Mouse (Mus musculus): ENCODE measurements around the gene Plcg2.
A peak's percentile ranks its signal among the peaks of the same experiment; 100 is the strongest.

Gene Plcg2

DNA sequence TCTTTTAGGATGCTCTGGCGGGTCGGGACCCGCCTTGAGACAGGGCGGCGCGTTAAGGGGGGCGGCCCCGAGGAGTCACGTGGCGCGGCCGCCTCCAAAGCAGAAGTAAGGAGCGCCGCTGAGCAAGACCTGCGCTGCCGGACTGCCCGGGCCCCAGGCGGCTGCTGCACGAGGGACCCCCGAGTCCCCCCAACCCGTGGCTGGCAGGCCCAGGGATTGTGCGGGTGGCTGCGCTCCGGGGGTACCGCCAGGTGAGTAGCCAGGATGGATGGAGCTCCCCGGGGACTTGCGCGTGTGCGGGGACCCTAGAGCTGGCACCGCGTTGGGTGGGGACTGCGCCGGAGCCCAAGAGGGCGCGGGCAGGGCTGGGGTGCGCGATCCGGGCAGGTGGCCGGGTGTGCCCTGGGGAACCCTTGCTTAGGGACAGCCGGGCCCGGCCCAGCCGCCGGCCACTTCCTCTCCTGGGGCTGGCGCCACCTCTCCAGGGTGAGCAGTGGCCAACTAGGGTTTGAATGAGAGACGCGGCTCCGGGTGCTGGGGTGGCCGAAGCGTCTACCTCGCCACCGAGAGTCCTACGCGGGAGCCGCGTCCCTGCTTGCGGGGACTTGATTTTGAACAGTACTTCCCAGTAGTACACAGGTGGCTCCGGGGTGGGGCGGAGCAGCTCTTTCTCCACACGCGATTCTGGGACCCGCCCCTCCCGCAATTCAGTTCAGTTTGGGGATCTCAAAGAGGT is at the start of gene Plcg2:
Gene Plcg2 (plus strand): TSS at position 113 of the 736 bp plus-strand sequence.
- peak; percentile 47 for DNase-seq

DNA sequence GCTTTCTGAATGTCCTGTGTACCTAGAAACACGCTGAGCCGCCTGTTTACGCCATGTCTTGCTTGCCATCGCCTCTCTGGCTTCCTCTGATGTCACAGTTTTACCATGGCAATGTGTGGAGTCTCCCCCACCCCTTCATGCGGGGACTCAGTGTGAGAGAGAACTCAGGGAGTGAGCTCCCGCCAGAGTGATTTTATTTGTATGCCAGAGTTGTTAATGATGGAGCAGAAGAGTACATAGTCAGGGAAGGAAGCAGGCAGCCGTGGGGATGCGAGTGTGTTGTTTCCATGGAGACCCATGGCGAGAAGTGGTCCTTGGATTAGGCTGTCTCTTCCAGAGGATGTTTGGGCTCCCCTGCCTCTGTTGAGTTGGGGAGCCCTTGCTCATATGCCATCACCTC is 47.0 kb upstream of the Plcg2 start:
- DNase-seq: peak; percentile 78

DNA sequence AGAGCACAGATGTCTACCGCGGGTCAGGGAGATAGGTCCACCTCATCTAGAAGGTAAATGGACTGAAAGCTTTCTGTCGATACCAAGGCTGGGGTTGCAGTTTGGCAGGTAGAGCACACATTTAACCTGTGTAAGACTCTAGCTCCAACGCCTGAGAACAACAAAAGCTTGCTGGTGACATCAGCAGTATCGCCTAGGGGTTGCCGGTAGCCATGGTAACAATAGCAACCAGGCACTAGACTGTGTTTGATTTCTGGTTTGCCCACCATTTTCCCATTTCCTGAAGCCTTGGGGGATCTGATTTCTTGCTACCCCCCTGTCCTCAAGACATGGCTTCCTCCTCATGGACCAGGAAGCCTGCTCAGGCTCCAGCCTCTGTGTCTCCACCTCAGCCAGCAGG is 44.1 kb upstream of the Plcg2 start:
- DNase-seq: no peak

DNA sequence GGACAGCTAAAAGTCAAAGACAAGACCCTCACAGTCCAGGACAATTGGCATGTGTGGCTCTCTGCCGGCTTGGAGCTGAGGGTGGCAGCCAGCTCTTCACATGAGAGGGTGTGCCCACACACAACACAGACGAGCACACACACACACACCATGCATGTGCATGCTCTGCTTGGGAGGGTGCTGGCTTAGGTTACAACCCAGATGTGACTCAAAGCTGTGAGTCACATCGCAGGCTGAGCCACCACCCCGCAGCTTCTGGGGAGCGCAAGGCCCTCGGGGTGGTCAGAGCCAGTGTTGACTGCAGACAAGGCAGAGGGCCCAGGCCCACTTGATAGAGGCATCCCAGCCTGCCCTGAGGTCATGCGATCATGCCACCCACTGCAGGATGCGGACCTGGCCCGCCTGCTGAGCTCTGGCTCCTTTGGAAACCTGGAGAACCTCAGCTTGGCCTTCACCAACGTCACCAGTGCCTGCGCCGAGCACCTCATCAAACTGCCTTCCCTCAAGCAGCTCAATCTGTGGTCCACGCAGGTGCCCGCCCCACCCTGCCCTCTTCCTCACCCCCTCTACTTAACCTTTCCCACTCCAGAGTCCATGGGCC is 43.5 kb upstream of the Plcg2 start:
- DNase-seq: no peak

DNA sequence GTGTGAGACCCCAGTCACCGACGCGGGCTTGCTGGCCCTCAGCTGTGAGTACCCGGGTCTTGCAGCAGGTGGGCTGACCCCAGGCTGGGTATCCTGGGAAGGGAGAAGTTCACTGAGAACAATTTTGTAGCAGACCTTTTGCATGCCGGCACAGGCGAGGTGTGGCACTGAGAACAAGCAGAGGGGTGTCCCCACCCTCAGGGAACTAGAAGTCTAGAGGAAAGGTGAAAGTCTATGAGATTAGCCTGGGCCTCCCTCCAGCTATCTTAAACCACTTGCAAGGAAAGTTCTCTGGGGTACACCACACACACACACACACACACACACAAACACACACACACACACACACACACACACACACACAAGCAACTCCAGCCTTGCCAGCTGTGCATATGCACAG is 42.4 kb upstream of the Plcg2 start:
- no peak for DNase-seq

DNA sequence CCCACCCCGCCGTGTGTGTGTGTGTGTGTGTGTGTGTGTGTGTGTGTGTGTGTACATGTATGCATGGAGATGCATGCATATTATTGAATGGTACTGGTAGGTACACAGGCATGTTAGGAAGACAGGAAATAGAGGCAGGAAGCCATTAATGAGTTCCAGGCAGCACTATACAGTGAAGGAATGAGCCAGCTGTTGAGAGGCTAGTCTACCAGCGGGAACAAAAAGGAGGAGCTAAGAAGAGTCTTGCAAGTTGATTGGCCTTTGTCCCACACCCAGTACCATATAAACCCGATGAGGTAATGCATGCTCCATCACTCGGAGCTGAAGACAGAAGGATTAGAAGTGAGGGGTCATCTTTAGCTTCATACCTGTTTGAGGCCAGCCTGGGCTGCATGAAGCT is 39.7 kb upstream of the Plcg2 start:
- no peak for DNase-seq

DNA sequence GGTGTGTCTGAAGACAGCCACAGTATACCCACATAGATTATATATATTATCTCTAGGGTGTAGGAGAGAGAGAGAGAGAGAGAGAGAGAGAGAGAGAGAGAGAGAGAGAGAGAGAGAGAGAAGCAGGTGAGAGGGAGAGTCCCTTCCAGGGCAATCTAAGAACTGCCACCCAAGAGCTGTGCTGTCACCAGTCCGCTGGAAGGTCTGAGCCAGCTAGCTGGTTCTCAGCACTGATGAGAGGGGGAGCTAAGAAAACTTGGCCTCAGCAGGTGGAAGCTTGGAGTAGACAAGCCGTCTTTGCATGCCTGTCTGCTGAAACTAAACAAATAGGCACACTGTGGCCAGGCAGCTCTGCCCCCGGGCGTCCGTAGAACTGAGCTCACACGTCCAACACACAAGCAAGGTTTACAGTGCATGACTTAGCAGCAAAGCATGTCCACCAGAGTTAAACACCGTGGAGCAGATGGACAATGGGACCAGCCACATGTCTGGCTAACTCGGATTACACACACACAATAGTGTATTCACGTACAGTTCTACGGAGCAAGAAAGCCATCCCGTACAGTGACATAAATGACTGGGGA is 35.3 kb upstream of the Plcg2 start:
- no peak for DNase-seq

DNA sequence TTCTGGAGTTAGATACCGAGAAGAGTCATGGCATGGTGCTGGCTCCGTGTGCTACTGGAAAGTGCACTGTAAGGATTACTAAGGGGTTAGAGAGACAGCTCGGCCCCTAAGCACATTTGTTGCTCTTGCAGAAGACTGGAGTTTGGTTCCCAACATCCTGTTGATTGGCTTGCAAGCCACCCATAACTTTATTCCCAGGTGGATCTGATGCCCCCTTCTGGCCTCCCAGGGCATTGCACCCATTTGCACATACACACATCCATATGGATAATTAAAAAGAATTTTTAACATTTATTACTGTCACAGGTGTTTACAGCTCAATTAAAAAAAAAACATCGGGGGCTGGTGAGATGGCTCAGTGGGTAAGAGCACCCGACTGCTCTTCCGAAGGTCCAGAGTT is 33.6 kb upstream of the Plcg2 start:
- no peak for DNase-seq

DNA sequence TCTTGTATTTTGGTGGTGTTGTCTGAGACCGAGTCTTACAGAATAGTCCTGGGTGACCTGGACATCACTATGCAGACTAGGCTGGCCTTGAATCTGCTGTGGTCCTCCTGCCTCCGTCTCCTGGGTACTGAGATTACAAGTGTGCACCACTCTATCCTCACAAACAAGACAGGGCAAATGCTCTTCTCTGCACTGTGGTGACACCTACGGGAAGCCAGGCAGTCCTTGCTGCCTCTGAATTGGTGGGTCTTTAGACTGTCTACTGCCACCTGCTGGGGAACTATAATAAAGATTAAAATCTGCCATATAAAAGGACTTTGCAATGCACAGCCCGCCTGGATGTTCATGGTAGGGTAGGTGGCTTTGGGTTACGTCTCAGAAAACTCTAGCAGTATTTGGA is 32.8 kb upstream of the Plcg2 start:
- DNase-seq: peak; percentile 74

DNA sequence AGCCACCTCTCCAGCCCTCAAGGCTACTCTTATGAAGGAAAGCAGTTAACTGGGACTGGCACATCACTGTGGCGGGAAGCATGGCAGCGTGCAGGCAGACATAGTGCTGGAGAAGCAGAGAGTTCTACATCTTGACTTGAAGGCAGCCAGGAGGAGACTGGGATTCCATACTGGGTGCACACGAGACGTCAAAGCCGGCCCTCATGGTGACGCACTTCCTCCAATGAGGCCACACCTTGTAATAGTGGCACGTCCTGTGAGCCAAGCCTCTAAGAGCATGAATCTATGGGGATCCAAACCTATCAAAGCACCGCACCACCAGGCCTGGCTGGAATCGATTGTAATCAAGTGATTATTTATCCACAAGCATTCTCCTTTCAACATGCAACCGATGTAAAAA is 30.6 kb upstream of the Plcg2 start:
- no peak for DNase-seq

DNA sequence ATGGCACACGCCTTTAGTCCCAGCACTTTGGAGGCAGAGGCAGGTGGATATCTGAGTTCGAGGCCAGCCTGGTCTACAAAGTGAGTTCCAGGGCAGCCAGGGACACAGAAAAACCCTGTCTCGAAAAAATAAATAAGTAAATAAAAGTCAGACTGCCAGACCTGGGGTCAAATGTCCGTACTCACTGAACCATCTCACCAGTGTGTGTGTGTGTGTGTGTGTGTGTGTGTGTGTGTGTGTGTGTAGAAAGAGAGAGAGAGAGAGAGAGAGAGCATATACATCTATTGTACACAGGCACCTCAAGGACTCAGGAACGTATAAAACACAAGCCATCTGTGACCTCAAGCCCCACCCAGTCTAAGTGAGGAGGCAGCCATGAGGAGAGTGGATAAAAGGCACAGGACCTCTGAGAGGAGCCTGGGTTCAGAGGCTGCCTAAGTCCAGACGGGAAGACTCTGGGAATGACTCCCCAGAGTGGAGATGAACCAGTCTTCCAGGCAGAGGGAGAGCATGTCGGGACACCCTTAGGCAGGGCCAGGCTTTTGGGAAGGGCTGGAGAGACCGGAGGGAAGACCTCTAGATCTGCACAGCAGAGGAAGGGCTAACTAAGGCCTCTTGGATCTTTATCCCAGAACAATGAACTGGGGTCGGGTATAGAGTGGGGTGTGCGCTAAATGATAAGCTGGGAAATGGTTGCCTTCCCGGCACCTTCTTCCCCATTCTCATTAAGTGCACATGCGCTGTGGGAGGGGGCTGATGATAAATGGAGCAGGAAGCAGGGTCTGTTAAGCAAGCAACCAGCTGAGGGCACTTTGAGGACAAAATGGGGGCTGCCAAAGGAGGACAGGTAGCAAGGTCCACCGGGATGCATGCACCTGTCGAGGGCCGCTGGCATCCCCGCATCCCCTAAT is 28.4 kb upstream of the Plcg2 start:
- no peak for DNase-seq

DNA sequence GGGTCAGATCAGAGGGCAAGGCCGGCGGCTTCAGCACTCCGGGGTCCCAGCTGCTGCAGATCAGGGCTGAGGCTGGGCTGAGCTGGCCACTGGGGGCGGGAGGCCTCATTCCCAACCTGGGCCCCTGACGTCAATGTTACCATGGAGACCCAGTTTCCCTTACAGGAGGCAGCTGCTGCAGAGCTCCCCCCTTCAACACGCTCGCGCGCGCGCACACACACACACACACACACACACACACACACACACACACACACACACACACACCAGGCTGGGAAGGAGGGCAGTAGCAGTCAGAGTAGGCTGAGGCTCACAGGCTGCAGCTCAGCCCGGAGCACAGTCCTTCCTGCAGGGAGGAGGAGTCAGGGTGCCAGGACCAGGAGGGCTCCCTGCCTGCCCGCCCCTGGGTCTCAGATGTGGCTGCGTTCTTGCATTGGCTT is 27.7 kb upstream of the Plcg2 start:
- peak; percentile 90 for DNase-seq

DNA sequence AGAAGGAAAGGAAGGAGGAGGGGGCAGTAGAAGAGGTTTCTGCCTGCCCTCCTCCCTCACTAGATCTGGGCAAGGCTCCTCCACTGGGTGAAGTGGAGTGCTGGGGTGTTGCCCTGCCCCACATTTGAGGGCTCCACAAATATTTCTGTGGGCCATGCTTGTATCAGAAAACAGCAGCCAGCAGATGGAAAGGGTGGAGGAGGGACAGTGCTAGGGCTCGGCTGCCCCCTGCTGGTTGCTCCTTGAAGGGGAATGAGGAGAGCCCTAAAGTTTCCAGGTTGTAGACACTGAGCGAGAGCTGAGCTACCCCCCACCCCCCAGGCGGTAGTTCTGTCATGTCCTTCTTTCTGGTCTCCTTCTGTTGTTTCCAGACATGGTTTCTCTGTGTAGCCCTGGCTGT is 26.9 kb upstream of the Plcg2 start:
- DNase-seq: peak; percentile 58

DNA sequence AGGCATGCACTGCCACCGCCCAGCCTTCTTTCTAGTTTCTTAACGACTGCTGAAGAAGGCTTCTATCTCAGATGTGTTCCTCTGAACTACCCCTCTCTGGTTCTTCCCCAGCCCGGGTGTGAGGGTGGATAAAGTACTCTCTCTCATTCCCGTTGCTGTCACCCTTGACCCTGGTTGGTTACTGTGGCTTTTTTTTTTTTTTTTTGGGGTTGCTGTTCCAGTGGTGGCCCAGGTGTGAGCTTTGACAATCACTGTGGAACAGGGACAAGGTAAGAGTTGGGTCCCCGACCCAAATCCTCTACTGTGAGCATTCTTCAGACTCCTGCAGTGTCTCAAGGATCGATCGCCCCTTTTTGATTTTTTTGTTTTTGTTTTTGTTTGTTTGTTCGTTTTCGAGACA is 26.4 kb upstream of the Plcg2 start:
- DNase-seq: no peak

DNA sequence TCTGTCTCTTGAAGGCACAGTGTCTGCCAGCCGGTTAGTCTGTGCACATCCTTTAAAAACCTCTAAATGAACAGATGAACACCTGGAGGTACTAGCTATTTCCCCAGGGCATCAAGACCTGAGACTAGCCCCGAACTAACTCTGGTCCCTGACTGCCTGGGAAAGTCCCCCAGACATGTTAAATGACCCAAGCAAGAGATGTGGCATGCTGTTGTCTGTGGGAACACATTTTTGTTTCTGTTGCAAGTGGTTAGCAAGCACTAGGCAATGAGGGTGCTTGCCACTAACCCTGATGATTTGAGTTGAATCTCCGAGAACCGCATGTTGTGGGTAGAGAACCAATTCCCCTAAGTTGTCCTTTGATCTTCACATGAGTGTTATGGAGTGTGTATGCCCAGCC is 25.8 kb upstream of the Plcg2 start:
- no peak for DNase-seq

DNA sequence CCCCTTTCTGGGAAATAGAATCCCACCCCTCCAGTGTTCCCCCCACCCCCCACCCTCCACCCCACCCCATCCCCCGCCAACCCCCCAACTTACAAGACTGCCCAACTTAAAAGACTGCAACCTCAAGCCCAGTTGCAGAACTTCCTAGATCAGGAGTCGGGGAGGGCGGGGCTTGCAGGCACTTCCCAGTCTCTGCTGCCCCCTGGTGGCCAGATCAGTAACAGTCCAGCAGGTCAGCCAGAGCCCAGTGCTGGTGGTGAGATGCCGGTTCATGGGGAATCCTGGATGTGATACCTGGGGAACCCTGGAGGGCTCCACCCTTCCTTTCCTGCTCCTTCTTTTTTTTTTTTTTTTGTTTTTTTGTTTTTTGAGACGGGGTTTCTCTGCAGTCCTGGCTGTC is 23.1 kb upstream of the Plcg2 start:
- DNase-seq: peak; percentile 88

DNA sequence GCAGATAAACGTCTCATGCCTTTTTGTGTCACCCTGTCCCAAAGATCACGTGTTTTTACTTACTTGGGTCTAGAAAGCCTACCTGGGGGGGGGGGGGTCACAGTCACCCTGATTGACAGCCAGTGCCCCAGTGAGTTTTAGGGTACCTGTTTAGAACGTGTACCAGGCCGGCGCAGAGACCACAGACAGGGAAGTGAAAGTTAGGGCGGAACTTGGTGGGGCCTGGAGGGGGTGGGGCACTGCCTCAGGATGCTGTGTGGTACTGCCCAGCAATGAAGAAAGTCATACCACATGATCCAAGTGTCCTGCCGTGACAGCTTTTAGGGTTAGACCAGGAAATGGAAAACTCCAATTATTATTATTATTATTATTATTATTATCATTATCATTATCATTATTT is 22.3 kb upstream of the Plcg2 start:
- peak; percentile 77 for DNase-seq

DNA sequence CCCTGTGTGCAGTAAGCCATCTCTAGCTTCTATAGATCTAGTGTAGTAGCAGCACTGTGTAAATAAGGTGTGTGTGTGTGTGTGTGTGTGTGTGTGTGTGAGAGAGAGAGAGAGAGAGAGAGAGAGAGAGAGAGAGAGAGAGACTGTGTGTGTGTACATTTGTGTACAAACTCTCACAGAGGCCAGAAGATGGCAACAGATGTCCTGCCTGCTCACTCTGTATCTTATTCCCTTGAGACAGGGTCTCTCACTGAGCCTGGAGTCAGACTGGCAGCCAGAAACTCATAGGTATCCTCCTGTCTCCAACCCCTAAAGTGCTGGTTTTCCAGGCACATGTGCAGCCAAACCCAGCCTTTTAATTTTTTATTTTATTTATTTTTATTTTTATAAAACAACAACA is 20.0 kb upstream of the Plcg2 start:
- no peak for DNase-seq

DNA sequence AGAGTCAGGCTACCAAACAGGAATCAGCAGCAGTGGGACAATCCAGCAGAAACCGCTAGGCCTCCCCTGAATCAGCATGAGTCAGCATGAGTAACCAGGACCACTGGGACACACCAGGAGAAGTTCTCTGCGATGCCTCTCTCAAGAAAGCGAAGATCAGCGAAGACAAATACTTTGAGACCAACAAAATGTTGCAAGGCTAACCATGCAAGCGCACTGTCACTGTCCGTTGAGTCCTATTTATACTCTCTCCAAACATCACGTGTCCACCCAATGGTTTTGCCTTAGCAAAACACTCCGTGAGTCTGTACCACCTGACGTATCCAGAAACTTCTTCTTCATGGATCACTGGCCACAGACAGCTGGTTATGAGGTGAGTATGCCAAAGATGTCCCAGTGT is 18.1 kb upstream of the Plcg2 start:
- no peak for DNase-seq

DNA sequence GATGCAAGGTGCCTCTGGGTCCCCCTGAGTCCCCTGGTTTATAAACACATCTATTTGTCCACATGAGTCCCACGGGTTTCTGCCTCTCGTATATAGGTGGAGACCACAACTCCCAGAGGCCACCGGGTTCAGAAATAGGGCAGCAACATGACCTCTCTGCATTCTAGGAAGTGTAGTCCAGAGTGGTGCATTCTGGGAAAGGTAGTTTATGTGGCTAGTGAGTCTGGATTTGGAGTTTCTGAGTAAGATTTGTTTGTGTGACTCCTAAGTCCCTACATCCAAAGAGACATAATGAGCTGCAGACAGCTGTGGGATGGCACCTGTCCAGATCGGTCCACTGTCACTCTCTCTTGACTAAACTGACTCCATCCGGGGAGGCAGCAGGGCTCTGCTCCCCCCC is 17.6 kb upstream of the Plcg2 start:
- no peak for DNase-seq

DNA sequence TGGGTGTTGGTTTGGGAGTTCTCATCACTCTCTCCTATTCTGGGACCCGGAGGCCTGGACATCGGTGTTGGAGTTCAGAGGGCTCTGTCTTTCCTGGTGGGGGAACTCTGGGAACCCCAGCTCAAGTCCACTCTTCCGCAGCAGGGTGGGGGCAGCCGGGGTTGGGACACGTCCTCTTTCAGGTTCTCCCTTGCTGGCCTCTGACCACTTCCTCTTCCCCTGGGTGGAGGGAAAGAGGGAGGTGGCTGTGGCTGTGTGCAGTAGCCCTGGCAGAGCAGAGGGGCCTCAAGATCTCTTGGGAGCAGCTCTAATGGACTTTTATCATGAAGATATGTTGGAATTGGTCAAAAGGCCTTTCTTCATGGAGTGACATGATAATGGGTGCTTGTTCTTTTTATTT is 16.3 kb upstream of the Plcg2 start:
- peak; percentile 55 for DNase-seq

DNA sequence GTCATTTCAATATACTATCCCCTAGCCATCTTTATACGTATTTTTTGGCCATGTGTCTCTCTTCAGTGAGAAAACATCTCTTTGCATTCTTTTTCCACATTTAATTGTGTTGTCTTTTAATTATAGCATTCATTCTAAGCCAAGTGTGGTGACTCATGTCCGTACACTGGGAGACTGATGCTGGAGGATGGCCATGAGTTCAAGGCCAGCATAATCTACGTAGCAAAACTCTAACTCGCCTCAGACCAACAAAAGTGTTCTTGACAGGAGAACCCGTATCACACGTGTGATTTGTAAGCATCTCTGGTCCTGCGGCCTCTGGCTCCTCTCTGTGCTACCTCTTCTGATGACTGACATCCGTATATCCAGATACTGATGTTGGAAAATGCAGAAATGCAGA is 13.4 kb upstream of the Plcg2 start:
- no peak for DNase-seq

DNA sequence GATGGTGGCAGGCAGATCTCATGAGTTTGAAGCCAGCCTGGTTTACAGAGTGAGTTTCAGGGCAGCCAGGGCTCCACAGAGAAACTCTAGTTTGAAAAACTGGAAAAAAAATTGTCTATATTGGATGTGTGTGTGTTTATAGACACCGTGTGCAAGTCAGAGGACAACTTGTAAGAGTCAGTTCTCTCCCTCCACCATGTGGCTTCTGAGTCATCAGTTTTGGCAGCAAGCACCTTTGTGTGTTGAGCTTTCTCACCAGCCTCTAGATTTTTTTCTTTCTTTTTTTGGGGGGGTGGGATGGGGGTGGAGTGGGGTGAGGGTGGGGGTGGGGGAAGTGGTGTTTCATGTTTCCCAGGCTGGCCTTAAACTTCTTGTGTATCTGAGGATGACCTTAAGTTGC is 12.8 kb upstream of the Plcg2 start:
- no peak for DNase-seq

All from layer of hippocampus, adult 9-11 months (tissue).